Mouse (Mus musculus): Measurements from ENCODE around the gene Evx2. TPM values are rescaled to one million over a fixed set of nuclear protein-coding genes. Genes with fewer than 3 reads are reported as not detected.

Gene Evx2
- polyA plus RNA-seq, 1 experiment = not detected

GRCm38 (mm10) chr2:74686301-74686987 lies 27.1 kb upstream of the Evx2 start:
- H3K27me3 ChIP-seq (ENCODE audit: control insufficient read depth) = peaks cover 100% of the 10 kb centered on the region
- H3K9me3 ChIP-seq (ENCODE audit: control insufficient read depth, low read length) = peaks cover 6% of the 10 kb centered on the region; the same call in 1 of the 2 replicates
- no peaks in the 10 kb centered on the region for H3K4me1 ChIP-seq (ENCODE audit: control insufficient read depth)
- H3K4me3 ChIP-seq (replicated peaks) = no peak overlapping the region
- H3K36me3 ChIP-seq (ENCODE audit: control insufficient read depth) = no peaks in the 10 kb centered on the region
- TF ChIP-seq TAL1 (IDR thresholded peaks at IDR 0.05; ENCODE audit: low read length) (no peak), GATA1 (IDR thresholded peaks at IDR 0.05; ENCODE audit: low read length) (no peak)

GRCm38 (mm10) chr2:74685059-74685603 lies 25.8 kb upstream of the Evx2 start:
- no peaks in the 10 kb centered on the region for H3K36me3 ChIP-seq (ENCODE audit: control insufficient read depth)
- no peak for TF ChIP-seq TAL1 (IDR thresholded peaks at IDR 0.05; ENCODE audit: low read length)
- no peak for TF ChIP-seq GATA1 (IDR thresholded peaks at IDR 0.05; ENCODE audit: low read length)
- H3K4me3 ChIP-seq (replicated peaks) = no peak overlapping the region
- H3K4me1 ChIP-seq (ENCODE audit: control insufficient read depth) = no peaks in the 10 kb centered on the region
- peaks cover 6% of the 10 kb centered on the region; the same call in 1 of the 2 replicates for H3K9me3 ChIP-seq (ENCODE audit: control insufficient read depth, low read length)
- peaks cover 100% of the 10 kb centered on the region for H3K27me3 ChIP-seq (ENCODE audit: control insufficient read depth)

GRCm38 (mm10) chr2:74684106-74684505 lies 24.7 kb upstream of the Evx2 start:
- H3K36me3 ChIP-seq (ENCODE audit: control insufficient read depth) = no peaks in the 10 kb centered on the region
- H3K27me3 ChIP-seq (ENCODE audit: control insufficient read depth) = peaks cover 100% of the 10 kb centered on the region
- TF ChIP-seq GATA1 (IDR thresholded peaks at IDR 0.05; ENCODE audit: low read length) (no peak), TAL1 (IDR thresholded peaks at IDR 0.05; ENCODE audit: low read length) (no peak)
- no peak overlapping the region for H3K4me3 ChIP-seq (replicated peaks)
- H3K9me3 ChIP-seq (ENCODE audit: control insufficient read depth, low read length) = peaks cover 6% of the 10 kb centered on the region; the same call in 1 of the 2 replicates
- no peaks in the 10 kb centered on the region for H3K4me1 ChIP-seq (ENCODE audit: control insufficient read depth)

GRCm38 (mm10) chr2:74683471-74683951 lies 24.2 kb upstream of the Evx2 start:
- no peak for TF ChIP-seq TAL1 (IDR thresholded peaks at IDR 0.05; ENCODE audit: low read length)
- TF ChIP-seq GATA1 (IDR thresholded peaks at IDR 0.05; ENCODE audit: low read length) = no peak
- Histone ChIP-seq H3K9me3 (ENCODE audit: control insufficient read depth, low read length) (peaks cover 6% of the 10 kb centered on the region; the same call in 1 of the 2 replicates), H3K36me3 (ENCODE audit: control insufficient read depth) (no peaks in the 10 kb centered on the region), H3K27me3 (ENCODE audit: control insufficient read depth) (peaks cover 100% of the 10 kb centered on the region), H3K4me1 (ENCODE audit: control insufficient read depth) (no peaks in the 10 kb centered on the region), H3K4me3 (replicated peaks) (no peak overlapping the region)

GRCm38 (mm10) chr2:74682796-74683195 lies 23.4 kb upstream of the Evx2 start:
- Histone ChIP-seq H3K36me3 (ENCODE audit: control insufficient read depth) (no peaks in the 10 kb centered on the region), H3K27me3 (ENCODE audit: control insufficient read depth) (peaks cover 100% of the 10 kb centered on the region), H3K4me3 (replicated peaks) (no peak overlapping the region), H3K9me3 (ENCODE audit: control insufficient read depth, low read length) (peaks cover 5% of the 10 kb centered on the region; the same call in 1 of the 2 replicates), H3K4me1 (ENCODE audit: control insufficient read depth) (no peaks in the 10 kb centered on the region)
- TF ChIP-seq TAL1 (IDR thresholded peaks at IDR 0.05; ENCODE audit: low read length) = no peak

GRCm38 (mm10) chr2:74681594-74682531 lies 22.5 kb upstream of the Evx2 start:
- Histone ChIP-seq H3K4me3 (replicated peaks) (no peak overlapping the region), H3K9me3 (ENCODE audit: control insufficient read depth, low read length) (peaks cover 2% of the 10 kb centered on the region; the same call in 1 of the 2 replicates), H3K27me3 (ENCODE audit: control insufficient read depth) (peaks cover 100% of the 10 kb centered on the region), H3K36me3 (ENCODE audit: control insufficient read depth) (no peaks in the 10 kb centered on the region), H3K4me1 (ENCODE audit: control insufficient read depth) (no peaks in the 10 kb centered on the region)
- TF ChIP-seq TAL1 (IDR thresholded peaks at IDR 0.05; ENCODE audit: low read length) = no peak
- no peak for TF ChIP-seq GATA1 (IDR thresholded peaks at IDR 0.05; ENCODE audit: low read length)

GRCm38 (mm10) chr2:74680561-74681398 lies 21.4 kb upstream of the Evx2 start:
- no peak overlapping the region for H3K4me3 ChIP-seq (replicated peaks)
- TF ChIP-seq GATA1 (IDR thresholded peaks at IDR 0.05; ENCODE audit: low read length) = no peak
- no peak for TF ChIP-seq TAL1 (IDR thresholded peaks at IDR 0.05; ENCODE audit: low read length)
- H3K27me3 ChIP-seq (ENCODE audit: control insufficient read depth) = peaks cover 100% of the 10 kb centered on the region
- peaks cover 2% of the 10 kb centered on the region; the same call in 1 of the 2 replicates for H3K9me3 ChIP-seq (ENCODE audit: control insufficient read depth, low read length)
- no peaks in the 10 kb centered on the region for H3K36me3 ChIP-seq (ENCODE audit: control insufficient read depth)
- no peaks in the 10 kb centered on the region for H3K4me1 ChIP-seq (ENCODE audit: control insufficient read depth)

GRCm38 (mm10) chr2:74679980-74680379 lies 20.6 kb upstream of the Evx2 start:
- Histone ChIP-seq H3K36me3 (ENCODE audit: control insufficient read depth) (no peaks in the 10 kb centered on the region), H3K9me3 (ENCODE audit: control insufficient read depth, low read length) (peaks cover 2% of the 10 kb centered on the region; the same call in 1 of the 2 replicates), H3K27me3 (ENCODE audit: control insufficient read depth) (peaks cover 100% of the 10 kb centered on the region), H3K4me3 (replicated peaks) (no peak overlapping the region), H3K4me1 (ENCODE audit: control insufficient read depth) (no peaks in the 10 kb centered on the region)
- no peak for TF ChIP-seq GATA1 (IDR thresholded peaks at IDR 0.05; ENCODE audit: low read length)
